Mouse (Mus musculus): ENCODE results near the gene Iffo1.
A peak's percentile ranks its signal among the peaks of the same experiment; 100 is the strongest.

Gene Iffo1

GRCm38 (mm10) chr6:125145001-125145400 lies at the start of gene Iffo1:
Gene Iffo1 (plus strand): TSS chr6:125145241.
- peak; percentile 96 for DNase-seq (ENCODE audit: low spot score)

- peak; percentile 93 for DNase-seq (ENCODE audit: low spot score)
These were observed 49.4 kb upstream of the Iffo1 start, which contains the start of gene Chd4 for GRCm38 (mm10) chr6:125095391-125096278. Gene Chd4 (plus strand): TSS chr6:125095981.

DNA sequence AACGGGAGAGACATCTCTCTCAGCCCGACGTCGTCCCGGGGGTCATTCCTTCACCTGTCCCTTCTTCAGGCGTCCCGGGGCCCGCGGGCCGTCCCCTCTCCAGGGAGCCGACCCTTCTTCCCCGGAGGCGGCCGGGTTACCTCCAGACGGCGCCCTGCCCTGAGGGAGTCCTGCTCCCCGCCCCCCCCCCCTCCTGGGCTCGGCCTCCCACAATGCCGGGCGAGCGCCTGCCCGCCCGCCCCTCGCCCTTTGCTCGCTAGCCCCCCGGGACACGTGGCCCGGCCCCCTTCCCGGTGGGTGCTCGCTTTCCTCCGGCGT lies 48.8 kb upstream of the Iffo1 start:
- DNase-seq (ENCODE audit: low spot score), result no peak

- DNase-seq (ENCODE audit: low spot score), result peak; percentile 77
These were observed 48.3 kb upstream of the Iffo1 start for GRCm38 (mm10) chr6:125096597-125097345.

DNA sequence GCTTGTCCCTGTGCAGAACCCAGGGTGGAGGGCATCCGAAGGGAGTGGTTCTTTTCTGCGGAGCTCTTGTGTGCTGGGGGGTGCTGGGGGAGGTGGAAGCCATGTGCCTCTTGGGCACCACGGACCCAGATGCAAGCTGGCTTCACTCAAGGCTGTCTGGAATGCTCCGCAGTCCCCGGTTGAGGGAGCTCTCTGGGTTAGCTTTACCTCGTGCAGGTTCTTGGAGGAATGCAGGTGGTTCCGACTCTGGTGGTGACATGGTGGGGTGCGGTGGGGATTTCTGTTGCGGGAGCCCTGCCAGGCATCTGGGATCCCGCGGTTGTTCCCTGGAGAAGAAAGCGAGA lies 47.7 kb upstream of the Iffo1 start:
- DNase-seq (ENCODE audit: low spot score), result no peak

- no peak for DNase-seq (ENCODE audit: low spot score)
These were observed 47.1 kb upstream of the Iffo1 start for GRCm38 (mm10) chr6:125097951-125098350.

DNA sequence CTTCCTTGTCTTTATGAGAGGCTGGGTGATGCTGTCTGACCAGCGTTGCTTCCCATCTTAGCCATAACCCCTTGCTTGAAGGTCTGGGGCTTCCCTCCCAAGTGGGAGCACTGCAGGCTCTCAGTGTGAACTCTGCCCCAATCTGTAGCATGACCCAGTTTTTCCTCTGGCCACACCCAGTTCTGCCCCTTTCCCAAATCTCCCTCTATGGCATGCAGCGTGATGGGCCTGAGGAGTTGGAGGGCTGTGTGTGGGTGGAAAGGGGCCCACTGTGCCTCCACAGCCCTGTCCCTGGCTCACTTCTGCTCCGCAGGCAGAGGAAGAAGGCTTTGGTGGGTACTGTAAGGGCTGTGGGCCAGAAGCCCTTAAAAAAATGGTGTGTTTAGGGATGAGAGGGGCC lies 46.5 kb upstream of the Iffo1 start:
- no peak for DNase-seq (ENCODE audit: low spot score)

- no peak for DNase-seq (ENCODE audit: low spot score)
These were observed 45.5 kb upstream of the Iffo1 start for GRCm38 (mm10) chr6:125099421-125099971.

GRCm38 (mm10) chr6:125101444-125101843 lies 43.6 kb upstream of the Iffo1 start:
- DNase-seq (ENCODE audit: low spot score), result no peak

- no peak for DNase-seq (ENCODE audit: low spot score)
These were observed 40.8 kb upstream of the Iffo1 start for GRCm38 (mm10) chr6:125104223-125104622.

DNA sequence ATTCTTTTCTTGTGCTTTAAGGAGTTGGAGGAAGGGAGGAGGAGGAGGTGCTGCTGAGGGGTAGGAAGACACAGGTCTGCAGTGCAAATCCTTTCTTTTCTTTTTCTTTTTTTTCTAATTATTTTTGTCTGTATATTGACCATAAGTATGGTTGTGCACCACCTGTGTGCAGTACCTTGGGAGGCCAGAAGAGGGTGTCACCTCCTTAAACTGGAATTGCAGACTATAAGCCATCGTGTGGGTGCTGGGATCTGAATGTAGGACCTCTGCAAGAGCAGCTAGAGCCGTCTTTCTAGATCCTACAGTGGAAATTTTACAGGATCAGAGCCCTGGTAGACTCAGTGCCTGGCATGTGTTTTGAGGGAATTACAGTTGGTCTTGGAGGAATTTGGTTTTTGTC lies 37.3 kb upstream of the Iffo1 start:
- no peak for DNase-seq (ENCODE audit: low spot score)

GRCm38 (mm10) chr6:125109371-125109770 lies 35.7 kb upstream of the Iffo1 start:
- no peak for DNase-seq (ENCODE audit: low spot score)

DNA sequence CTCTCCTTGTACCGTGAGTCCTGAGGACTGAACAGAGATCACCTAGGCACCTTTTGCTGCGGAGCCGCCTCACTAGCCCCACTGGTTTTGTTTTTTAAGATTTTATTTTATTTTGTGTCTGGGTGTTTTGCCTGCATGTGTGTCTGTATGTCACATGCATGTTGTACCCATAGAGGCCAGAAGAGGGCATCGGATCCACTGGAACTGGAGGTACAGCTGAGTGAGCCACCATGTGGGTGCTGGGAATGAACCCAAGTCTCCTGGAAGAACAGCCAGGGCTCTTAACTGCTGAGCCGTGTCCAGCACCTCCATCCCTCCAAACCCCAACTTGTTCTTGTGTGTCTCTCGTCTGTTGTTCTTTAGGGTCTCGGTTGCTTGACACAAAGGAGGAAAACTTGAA lies 34.1 kb upstream of the Iffo1 start:
- DNase-seq (ENCODE audit: low spot score), result no peak

- DNase-seq (ENCODE audit: low spot score), result no peak
These were observed 32.5 kb upstream of the Iffo1 start for GRCm38 (mm10) chr6:125112553-125112952.

DNA sequence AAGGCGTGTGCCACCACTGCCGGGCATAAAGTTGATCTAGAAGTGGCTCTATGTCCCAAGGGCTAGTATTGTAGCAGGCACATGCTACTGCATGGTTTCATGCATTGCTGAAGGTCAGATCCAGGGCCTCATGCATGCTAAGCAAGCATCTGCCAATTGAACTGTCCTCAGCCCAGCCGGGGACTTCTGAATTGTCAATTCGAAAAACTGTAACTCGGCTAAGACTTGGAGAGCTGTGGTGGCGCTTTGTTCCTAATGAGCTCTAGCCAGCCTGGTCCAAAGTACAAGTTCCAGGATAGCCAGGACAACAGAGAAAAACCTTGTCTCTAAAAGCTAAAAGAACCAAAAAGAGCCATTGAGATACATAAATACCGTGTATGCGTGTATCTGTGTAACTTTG lies 25.7 kb upstream of the Iffo1 start:
- no peak for DNase-seq (ENCODE audit: low spot score)

- DNase-seq (ENCODE audit: low spot score), result no peak
These were observed 16.3 kb upstream of the Iffo1 start for GRCm38 (mm10) chr6:125128724-125129123.

DNA sequence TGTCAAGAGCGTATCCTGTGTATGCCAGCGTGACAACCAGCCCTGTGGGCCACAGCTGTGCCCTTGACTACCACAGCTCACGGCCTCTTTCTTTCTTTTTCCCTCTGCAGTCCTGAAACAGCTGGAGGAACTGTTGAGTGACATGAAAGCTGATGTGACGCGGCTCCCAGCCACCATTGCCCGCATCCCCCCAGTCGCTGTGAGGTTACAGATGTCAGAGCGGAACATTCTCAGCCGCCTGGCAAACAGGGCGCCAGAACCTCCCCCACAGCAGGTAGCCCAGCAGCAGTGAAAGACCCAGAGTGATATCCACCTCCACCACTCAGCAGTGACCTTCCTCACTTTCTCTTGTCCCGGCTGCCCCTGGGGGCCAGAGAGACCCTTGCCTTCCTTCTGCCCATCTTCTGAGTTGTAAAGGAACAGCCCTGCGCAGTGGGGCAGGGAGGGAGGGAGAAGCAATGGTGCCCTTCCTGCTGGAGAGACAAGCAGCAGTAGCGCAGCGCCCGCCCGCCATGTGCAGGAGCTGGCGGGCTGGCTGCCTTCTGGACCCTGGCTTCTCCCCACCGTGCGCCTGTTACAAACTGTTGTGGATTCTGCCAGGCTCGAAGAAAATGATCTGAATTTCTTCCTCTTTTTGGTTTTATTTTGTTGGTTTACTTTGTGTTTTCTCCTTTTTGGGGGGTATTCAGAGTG lies 15.2 kb upstream of the Iffo1 start:
- DNase-seq (ENCODE audit: low spot score), result no peak

DNA sequence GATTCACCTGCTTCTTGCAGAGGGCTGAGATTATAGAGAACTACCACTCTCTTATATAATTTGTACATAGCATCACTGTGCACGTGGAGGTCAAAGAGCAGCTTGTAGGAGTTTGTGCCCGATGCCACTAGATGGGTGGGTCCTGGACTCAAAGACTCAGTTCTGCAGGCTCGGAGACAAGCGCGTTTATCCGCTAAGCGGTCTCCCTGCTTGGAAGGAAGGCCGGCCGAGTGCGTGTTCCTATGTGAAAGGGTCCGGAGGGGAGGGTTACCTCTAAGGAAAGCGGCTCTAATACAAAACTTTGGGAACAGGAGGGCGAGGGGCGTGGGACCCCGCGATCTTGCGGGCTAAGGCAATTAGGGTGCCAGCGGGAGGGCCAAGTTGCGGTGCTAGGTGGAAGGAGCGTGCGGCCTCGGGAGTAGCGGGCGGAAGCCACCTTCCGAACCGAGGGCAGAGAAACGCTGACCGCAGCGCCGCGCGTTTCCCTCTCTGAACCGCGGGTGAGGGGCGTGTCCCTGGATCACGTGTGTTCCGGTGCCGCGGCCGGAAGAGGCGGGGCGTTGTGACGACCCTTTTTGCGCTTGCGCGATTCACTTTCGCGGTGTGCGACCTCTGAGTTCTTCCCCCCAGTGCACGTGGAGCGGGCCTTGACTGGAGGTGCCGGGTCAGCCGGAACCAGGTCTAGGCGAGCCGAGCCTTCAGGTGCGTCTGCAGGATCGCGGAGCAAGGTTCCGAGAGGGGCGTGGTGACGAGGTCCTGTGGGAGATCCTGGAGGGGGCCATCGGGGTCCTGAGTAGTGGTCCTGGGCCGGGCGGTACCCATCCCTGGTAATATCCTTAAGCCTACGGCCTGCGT lies 13.5 kb upstream of the Iffo1 start, which contains the start of gene Nop2:
Gene Nop2 (plus strand): TSS at position 608 of the 855 bp plus-strand sequence.
- peak; percentile 93 for DNase-seq (ENCODE audit: low spot score)

DNA sequence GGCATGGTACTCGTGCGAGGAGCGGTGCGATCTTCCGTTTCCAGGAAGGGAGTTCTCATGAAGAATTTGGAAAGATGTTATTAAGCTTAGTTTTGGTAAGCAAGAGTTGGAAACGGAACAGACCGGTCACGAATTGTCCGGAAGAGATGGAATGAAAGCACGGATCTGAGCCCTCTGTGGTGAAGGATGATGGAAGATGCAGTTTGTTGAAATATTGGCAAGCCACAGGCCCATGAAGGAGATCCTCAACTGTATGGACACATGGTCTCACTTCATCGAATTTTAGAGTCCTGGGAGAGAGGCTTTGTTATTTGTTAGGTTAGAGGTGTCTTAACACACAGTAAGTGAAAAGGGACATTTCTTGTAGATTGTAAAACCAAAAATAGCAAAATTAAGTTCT lies 12.6 kb upstream of the Iffo1 start:
- no peak for DNase-seq (ENCODE audit: low spot score)

DNA sequence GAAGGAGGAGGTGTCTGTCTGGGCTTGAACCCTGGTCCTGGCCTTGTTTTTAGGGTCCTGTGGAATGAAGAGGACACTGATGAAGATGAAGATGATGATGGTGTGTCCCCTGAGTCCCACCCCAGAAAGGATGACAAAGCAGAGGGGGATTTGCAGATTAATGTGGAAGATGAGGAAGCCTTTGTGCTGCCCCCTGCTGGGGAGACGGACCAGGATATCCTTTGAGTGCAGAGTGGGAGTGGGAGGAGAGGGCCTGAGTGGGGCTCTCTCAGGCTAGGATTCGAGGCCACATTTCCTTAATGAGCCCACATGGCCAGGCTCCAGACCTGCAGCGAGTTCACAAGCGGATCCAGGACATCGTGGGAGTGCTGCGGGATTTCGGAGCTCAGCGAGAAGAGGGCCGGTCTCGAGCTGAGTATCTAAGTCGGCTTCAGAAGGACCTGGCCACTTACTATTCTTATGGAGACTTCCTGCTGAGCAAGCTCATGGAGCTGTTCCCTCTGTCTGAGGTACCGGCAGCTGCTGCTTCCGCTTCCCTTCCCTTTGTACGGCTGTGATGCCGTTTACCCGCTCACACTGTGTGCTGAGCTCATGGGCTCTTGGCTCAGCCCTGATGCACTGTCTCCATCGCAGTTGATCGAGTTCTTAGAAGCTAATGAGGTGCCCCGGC lies 7.9 kb upstream of the Iffo1 start:
- DNase-seq (ENCODE audit: low spot score), result no peak

GRCm38 (mm10) chr6:125139747-125140146 lies 5.3 kb upstream of the Iffo1 start:
- no peak for DNase-seq (ENCODE audit: low spot score)
